Mouse (Mus musculus) hindbrain, embryonic 14.5 days (tissue): ENCODE data around the gene Anapc1. TPM values are rescaled to one million over a fixed set of nuclear protein-coding genes. Genes with fewer than 3 reads are reported as not detected.

ENCODE experiments used
- ATAC-seq: fragments of 200-750 bp; cut with Nextera tagmentation; 2 replicates; pipeline ENCODE4 v1.8.0; 2017; ENCODE audit warnings: moderate number of reproducible peaks, mild to moderate bottlenecking, moderate TSS enrichment, moderate library complexity; ENCODE audit not compliant: low FRiP score
- DNase-seq: peaks from one replicate; pipeline ENCODE4 v3.0.0-alpha.2; 2015; ENCODE audit warnings: low spot score
- H3K27ac ChIP-seq: fragments of 300-500 bp; sonication (generic); 2 replicates; pipeline ENCODE4 v1.5.1; 2014; ENCODE audit warnings: mild to moderate bottlenecking, moderate library complexity
- H3K27me3 ChIP-seq: fragments of 300-500 bp; sonication (generic); 2 replicates; pipeline ENCODE4 v1.6.1; 2014; ENCODE audit warnings: mild to moderate bottlenecking, low read length, mixed read lengths; ENCODE audit not compliant: control insufficient read depth, insufficient read depth
- H3K36me3 ChIP-seq: fragments of 300-500 bp; sonication (generic); replicated peaks from 2 replicates; pipeline ENCODE4 v1.6.1; 2014; ENCODE audit not compliant: control insufficient read depth, insufficient read depth
- H3K4me1 ChIP-seq: fragments of 300-500 bp; sonication (generic); replicated peaks from 2 replicates; pipeline ENCODE4 v1.6.1; 2014; ENCODE audit warnings: antibody characterized with exemption, low read length, mixed read lengths; ENCODE audit not compliant: control insufficient read depth, insufficient read depth
- H3K4me2 ChIP-seq: fragments of 300-500 bp; sonication (generic); replicated peaks from 2 replicates; pipeline ENCODE4 v1.6.1; 2014; ENCODE audit warnings: mild to moderate bottlenecking, moderate library complexity
- H3K4me3 ChIP-seq: fragments of 300-500 bp; sonication (generic); replicated peaks from 2 replicates; pipeline ENCODE4 v1.5.1; 2014; ENCODE audit warnings: mild to moderate bottlenecking, low read length
- H3K9ac ChIP-seq: fragments of 300-500 bp; sonication (generic); 2 replicates; pipeline ENCODE4 v1.6.1; 2014
- H3K9me3 ChIP-seq: fragments of 300-500 bp; sonication (generic); 2 replicates; pipeline ENCODE4 v1.6.1; 2016; ENCODE audit warnings: low read length; ENCODE audit not compliant: control insufficient read depth
- WGBS: fragments of 180-500 bp; shearing (Covaris S2); extraction: QIAGEN DNeasy Blood & Tissue Kit; methylation state at CpG from one replicate; pipeline ENCODE4 v1.1.7; 2014; 5-methylcytosine and 5-hydroxymethylcytosine counted together
- polyA plus RNA-seq: library from polyadenylated mRNA; unstranded; fragments of >200 nt; fragmentation: Nextera tagmentation; extraction: Ambion mirVana; gene quantifications from 2 replicates; pipeline ENCODE4 v1.2.1, GENCODE M21; 2014

Anapc1 gene
- polyA plus RNA-seq, 1 experiment from 2014 or later: 55.8 TPM

- 90% methylated on average over 10 of the region's 10 CpGs for WGBS
- Histone ChIP-seq H3K9me3 (no peaks in the 10 kb centered on the region), H3K4me1 (peaks cover 6% of the 10 kb centered on the region; the same call in 1 of the 2 replicates), H3K27me3 (0 out of 2 replicates have a peak, but pooled peaks cover 2% of the 10 kb centered on the region), H3K9ac (no peak overlapping the region), H3K4me3 (no peak overlapping the region), H3K36me3 (no peaks in the 10 kb centered on the region), H3K27ac (no peak overlapping the region), H3K4me2 (no peak overlapping the region)
- no peak for ATAC-seq
- DNase-seq: no peak
Measured at GRCm38 (mm10) chr2:128692771-128693170, 5.6 kb upstream of the Anapc1 start.

GRCm38 (mm10) chr2:128692336-128692735, 5.1 kb upstream of the Anapc1 start:
- Histone ChIP-seq H3K4me2 (no peak overlapping the region), H3K27me3 (no peaks in the 10 kb centered on the region), H3K27ac (no peak overlapping the region), H3K9ac (no peak overlapping the region), H3K36me3 (no peaks in the 10 kb centered on the region), H3K4me3 (no peak overlapping the region), H3K9me3 (no peaks in the 10 kb centered on the region), H3K4me1 (peaks cover 6% of the 10 kb centered on the region; the same call in 1 of the 2 replicates)
- DNase-seq (no peak), ATAC-seq (no peak)
- 79% methylated on average over 14 of the region's 14 CpGs for WGBS

DNA sequence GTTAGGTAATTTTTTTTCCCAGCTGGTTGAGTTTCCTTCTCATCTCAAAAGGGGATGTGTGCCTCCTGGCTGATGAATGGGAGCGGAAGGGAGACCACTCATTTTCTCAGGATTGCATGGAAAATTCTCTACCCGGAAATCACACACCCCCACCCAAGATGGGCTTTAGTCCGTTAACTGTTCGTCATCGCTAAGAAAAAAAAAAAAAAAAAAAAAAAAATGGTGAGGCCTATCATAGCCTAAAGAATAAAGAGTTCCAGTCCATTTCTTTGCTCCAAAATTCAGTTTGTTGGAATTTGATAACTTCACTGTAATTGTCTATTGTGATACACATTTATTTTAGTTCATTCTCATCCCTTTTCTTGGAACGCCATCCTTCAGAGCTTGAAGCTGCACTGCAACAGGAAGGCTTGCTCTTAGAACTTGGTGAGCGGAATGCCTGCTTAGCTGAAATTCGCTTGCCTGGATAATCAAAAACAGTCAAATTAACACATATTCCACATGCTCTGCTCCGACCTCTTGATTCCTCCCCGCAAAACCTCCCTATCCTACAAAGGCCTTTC, 448 bp upstream of the Anapc1 start:
- H3K9ac ChIP-seq: peak overlapping the region; percentile 97
- no peaks in the 10 kb centered on the region for H3K27me3 ChIP-seq
- DNase-seq (no peak), ATAC-seq (peak; percentile 91)
- WGBS: 45% methylated on average over 10 of the region's 10 CpGs
- H3K4me2 ChIP-seq: peak overlapping the region; percentile 52
- H3K9me3 ChIP-seq: no peaks in the 10 kb centered on the region
- H3K4me3 ChIP-seq: peak overlapping the region; percentile 100
- H3K36me3 ChIP-seq: peaks cover 11% of the 10 kb centered on the region
- peak overlapping the region; percentile 93 for H3K27ac ChIP-seq
- H3K4me1 ChIP-seq: peaks cover 16% of the 10 kb centered on the region

- 82% methylated on average over 4 of the region's 4 CpGs for WGBS
- Histone ChIP-seq H3K4me2 (no peak overlapping the region), H3K4me3 (no peak overlapping the region), H3K27ac (no peak overlapping the region), H3K9me3 (no peaks in the 10 kb centered on the region), H3K27me3 (no peaks in the 10 kb centered on the region), H3K4me1 (0 out of 2 replicates have a peak, but pooled peaks cover 4% of the 10 kb centered on the region), H3K36me3 (peaks cover 74% of the 10 kb centered on the region), H3K9ac (no peak overlapping the region)
- no peak for DNase-seq
- no peak for ATAC-seq
Measured at GRCm38 (mm10) chr2:128680661-128681060, 6.5 kb downstream of the Anapc1 start.

- Histone ChIP-seq H3K4me1 (no peaks in the 10 kb centered on the region), H3K27ac (no peak overlapping the region), H3K36me3 (peaks cover 95% of the 10 kb centered on the region), H3K4me2 (no peak overlapping the region), H3K9ac (no peak overlapping the region), H3K9me3 (no peaks in the 10 kb centered on the region), H3K4me3 (no peak overlapping the region), H3K27me3 (no peaks in the 10 kb centered on the region)
- WGBS: 93% methylated on average over 1 of the region's 1 CpGs
- ATAC-seq: no peak
- no peak for DNase-seq
Measured at GRCm38 (mm10) chr2:128620578-128620977, 66.6 kb downstream of the Anapc1 start.

GRCm38 (mm10) chr2:128615366-128615765, 71.8 kb downstream of the Anapc1 start:
- Histone ChIP-seq H3K36me3 (peaks cover 98% of the 10 kb centered on the region), H3K27ac (no peak overlapping the region), H3K4me3 (no peak overlapping the region), H3K9me3 (no peaks in the 10 kb centered on the region), H3K9ac (no peak overlapping the region), H3K4me1 (no peaks in the 10 kb centered on the region), H3K4me2 (no peak overlapping the region), H3K27me3 (no peaks in the 10 kb centered on the region)
- no peak for DNase-seq
- ATAC-seq: no peak
- WGBS: 94% methylated on average over 4 of the region's 4 CpGs

DNA sequence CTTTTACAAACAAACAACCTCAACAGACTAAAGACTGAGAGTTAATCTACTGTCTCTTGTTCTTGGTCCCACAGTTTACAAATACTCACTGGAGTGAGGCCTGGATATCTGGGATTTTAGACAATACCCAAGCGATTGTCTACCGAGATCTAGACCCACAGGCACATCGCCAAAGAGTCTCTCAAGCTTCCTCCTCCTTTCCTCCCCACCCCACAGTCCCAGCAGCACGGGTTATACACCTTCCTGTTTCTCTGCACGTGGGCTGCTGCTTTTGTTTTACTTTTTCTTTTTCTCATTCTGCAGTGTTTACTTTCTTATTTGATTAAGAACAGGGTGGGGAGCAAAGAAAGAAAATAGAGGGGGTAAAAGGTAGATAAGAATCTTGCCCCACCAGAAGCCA, 73.8 kb downstream of the Anapc1 start:
- H3K4me3 ChIP-seq: no peak overlapping the region
- no peak overlapping the region for H3K4me2 ChIP-seq
- H3K4me1 ChIP-seq: no peaks in the 10 kb centered on the region
- 87% methylated on average over 5 of the region's 5 CpGs for WGBS
- peaks cover 84% of the 10 kb centered on the region for H3K36me3 ChIP-seq
- no peaks in the 10 kb centered on the region for H3K9me3 ChIP-seq
- ATAC-seq: no peak
- no peak for DNase-seq
- no peak overlapping the region for H3K9ac ChIP-seq
- no peaks in the 10 kb centered on the region for H3K27me3 ChIP-seq
- H3K27ac ChIP-seq: no peak overlapping the region

DNA sequence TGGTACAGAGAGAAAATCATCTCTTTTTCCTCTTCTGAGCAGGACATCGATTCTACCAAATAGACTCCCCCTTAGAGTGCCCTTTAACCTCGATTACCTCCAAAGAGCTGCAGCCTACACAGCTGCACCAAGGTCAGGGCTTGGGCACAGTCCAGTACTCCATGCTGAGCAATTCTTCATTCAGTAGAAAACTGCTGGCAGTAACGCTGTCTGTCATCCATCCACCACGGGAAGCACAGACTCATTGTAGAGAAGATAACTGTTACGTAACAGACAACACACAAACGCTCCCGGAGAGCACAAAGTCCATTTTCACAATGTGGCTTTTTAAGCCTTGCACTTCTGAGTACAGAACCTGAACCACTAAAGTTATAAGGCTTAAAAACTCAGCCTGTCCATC, 74.9 kb downstream of the Anapc1 start:
- DNase-seq (no peak), ATAC-seq (no peak)
- Histone ChIP-seq H3K4me1 (no peaks in the 10 kb centered on the region), H3K4me3 (no peak overlapping the region), H3K27me3 (no peaks in the 10 kb centered on the region), H3K36me3 (peaks cover 73% of the 10 kb centered on the region), H3K9me3 (peaks cover 3% of the 10 kb centered on the region; the same call in 1 of the 2 replicates), H3K9ac (no peak overlapping the region), H3K27ac (no peak overlapping the region), H3K4me2 (no peak overlapping the region)
- WGBS: 92% methylated on average over 7 of the region's 7 CpGs

- H3K27me3 ChIP-seq: no peaks in the 10 kb centered on the region
- no peaks in the 10 kb centered on the region for H3K4me1 ChIP-seq
- H3K9ac ChIP-seq: no peak overlapping the region
- DNase-seq: no peak
- no peak overlapping the region for H3K4me3 ChIP-seq
- no peak overlapping the region for H3K4me2 ChIP-seq
- H3K27ac ChIP-seq: no peak overlapping the region
- 94% methylated on average over 8 of the region's 8 CpGs for WGBS
- H3K9me3 ChIP-seq: peaks cover 10% of the 10 kb centered on the region
- H3K36me3 ChIP-seq: peaks cover 62% of the 10 kb centered on the region
- no peak for ATAC-seq
Measured at GRCm38 (mm10) chr2:128611178-128611577, 76.0 kb downstream of the Anapc1 start.

DNA sequence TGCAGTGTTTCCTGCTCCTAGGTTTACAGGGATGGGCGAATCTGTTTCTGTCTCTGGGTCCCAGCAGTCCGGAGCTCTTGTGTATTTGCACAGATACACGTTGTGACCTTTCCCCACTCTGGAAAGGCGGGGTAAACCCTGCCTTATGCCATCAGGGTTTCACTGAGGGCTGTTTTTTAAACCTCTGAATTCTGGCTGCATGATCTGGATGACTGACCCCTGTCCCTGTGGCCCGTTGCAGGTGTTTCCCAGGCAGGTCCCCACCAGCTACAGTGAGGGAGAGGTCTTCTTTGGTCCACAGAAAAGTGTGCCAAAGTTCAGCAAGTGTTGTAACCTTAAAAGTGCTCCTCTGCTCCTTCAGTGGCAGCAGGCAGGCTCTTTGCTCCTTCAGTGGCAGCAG, 77.9 kb downstream of the Anapc1 start:
- ATAC-seq (no peak), DNase-seq (no peak)
- H3K36me3 ChIP-seq: peaks cover 43% of the 10 kb centered on the region
- no peaks in the 10 kb centered on the region for H3K4me1 ChIP-seq
- H3K9me3 ChIP-seq: peaks cover 18% of the 10 kb centered on the region
- no peaks in the 10 kb centered on the region for H3K27me3 ChIP-seq
- no peak overlapping the region for H3K27ac ChIP-seq
- no peak overlapping the region for H3K4me3 ChIP-seq
- H3K4me2 ChIP-seq: no peak overlapping the region
- H3K9ac ChIP-seq: no peak overlapping the region
- WGBS: 79% methylated on average over 5 of the region's 5 CpGs
